Mouse (Mus musculus) layer of hippocampus, adult 2 months (tissue): Measurements from ENCODE around the gene Olfr221. TPM values are rescaled to one million over a fixed set of nuclear protein-coding genes. Genes with fewer than 3 reads are reported as not detected.

Experiments used
- DNase-seq, 2 experiments: peaks; one replicate each; pipeline ENCODE4 v3.0.0; 2022; ENCODE audit warnings: low spot score in 2 of 2
- H3K27ac ChIP-seq: fragments of 200-600 bp; 2 replicates; pipeline ENCODE4 v1.8.1; 2022
- H3K4me3 ChIP-seq: fragments of 200-600 bp; 2 replicates; pipeline ENCODE4 v1.8.1; 2022; ENCODE audit warnings: mild to moderate bottlenecking
- CTCF ChIP-seq: fragments of 200-600 bp; conservative IDR thresholded peaks from 2 replicates; pipeline ENCODE4 v1.8.1; 2022; ENCODE audit warnings: antibody characterized with exemption, mild to moderate bottlenecking, moderate library complexity
- total RNA-seq, 2 experiments: library from RNA; stranded (reverse); gene quantifications; 2 replicates each; pipeline ENCODE4 v1.2.3; 2021

Gene Olfr221
- total RNA-seq, 2 experiments from 2014 or later = not detected

DNA sequence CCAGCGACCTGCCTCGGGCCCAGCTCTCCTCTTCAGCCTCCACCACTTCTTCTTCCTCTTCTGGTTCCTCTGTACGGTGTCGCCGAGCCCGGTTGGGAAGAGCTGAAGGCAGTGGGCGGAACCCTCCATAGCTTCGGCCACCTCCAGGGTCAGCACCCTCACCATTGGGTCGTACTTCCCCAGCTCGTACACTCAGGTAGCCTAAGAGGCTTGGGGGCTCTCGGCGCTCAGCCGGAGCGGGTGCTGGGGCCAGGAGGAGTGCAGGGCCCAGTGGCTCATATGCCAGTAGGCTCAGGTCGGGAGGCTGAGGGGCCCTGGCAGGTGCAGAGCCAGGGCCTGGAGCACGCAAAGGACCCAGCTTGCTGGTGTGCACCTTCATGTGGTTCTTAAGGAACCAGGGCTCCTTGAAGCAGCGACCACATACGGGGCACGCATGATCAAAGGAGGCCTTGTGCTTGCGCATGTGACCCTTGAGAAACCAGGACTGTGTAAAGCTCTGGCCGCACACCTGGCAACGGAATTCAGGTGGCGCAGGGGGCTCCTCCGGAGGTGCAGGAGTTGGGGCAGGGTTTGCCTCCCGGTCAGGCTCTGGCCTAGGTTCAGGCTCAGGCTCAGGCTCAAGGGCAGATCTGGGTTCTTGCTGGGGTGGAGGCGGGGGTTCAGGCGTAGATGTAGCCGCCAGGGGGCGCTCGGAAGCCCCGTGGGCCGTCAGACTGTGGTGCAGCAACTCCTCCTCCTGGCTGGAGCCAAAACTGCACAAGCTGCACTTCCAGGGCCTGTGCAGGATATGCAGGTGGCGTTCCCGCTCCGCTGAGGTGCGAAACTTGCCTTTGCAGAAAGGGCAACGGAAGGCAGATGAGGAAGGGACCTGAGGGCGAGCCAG, 33.7 kb downstream of the Olfr221 start:
- peak overlapping the region; percentile 81 for H3K27ac ChIP-seq
- TF ChIP-seq CTCF = peak; percentile 99
- peak overlapping the region; percentile 41 for H3K4me3 ChIP-seq
- DNase-seq = peak; percentile 87 to 94

DNA sequence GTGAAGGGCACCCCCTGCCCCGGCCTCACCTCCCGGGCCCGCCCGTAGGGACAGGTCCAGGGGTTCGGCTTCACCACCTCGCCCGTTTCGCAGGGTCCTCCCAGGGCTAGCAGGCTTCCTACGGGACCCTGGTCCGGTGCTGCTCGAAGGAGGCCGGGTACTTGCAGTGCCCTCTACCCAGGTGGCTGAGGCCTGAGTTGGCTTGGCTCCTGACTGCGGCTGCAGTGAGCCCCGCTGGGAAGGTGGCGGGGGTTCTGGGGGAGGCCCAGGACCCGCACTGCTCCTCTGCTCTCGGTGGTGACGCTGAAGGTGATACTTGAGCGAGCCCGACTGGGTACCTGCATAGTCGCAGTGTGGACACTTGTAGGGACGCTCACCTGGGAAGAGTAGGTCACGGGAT, 35.5 kb downstream of the Olfr221 start:
- H3K27ac ChIP-seq = no peak overlapping the region
- H3K4me3 ChIP-seq = no peak overlapping the region
- no peak for DNase-seq
- no peak for TF ChIP-seq CTCF

DNA sequence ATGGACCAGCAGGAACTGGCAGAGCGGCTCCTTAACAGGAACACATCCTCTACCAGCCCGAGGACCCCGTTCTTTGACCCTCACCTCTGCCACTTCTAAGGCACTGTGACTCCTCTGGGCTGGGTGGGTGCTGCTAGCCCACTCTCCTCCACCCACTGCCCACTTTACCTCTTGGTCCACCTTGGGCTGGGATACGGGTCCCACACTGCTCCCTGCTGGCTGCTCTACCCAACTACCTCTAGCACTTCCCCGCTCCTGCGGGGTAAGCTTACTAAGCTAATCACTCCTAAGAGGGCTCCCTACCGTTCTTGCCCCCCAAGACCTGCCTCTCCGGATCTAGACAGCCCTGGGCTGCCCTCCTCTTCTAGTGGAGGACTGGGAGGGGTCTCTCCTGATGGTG, 36.0 kb downstream of the Olfr221 start:
- Histone ChIP-seq H3K27ac (no peak overlapping the region), H3K4me3 (no peak overlapping the region)
- peak; percentile 69 for TF ChIP-seq CTCF
- no peak for DNase-seq

DNA sequence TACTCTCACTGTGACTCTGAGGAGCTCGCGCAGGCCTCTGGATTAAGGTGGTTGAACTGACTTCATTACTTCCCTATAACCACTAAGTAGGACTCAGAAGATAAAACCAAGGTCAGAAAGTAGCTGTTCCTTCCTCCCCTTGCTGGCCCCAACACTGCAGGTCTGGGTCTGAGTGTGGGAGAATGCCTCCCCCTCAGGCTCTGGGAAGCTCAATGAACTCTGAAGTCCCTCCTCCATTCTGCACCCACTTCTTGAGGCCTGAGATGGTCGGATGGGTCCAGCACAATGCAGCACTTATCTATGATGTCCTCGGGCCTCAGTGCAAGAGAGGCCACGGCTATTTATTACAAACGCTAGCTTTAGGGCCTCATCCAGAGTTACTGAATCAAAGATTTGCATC, 36.6 kb downstream of the Olfr221 start:
- Histone ChIP-seq H3K27ac (no peak overlapping the region), H3K4me3 (no peak overlapping the region)
- DNase-seq = no peak
- TF ChIP-seq CTCF = no peak

DNA sequence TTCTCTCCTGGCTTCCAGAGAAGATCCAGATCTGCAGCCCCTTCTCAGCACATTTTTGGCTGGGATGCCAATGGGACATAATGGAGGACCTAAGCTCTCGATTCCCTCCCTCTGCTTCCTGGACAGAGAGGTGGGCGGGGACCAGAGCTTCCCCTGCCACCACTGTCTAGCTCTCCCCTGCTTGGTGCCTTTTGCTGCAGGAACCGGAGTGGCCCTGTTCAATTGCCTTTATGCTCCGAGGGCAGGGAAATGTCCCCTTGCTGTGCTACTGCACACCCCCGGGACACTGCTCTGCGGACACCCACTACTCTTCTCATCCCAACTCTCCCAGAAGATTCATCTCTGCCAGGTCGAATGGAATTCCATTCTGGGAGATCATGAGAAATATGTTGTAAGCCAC, 37.1 kb downstream of the Olfr221 start:
- DNase-seq = no peak
- TF ChIP-seq CTCF = no peak
- peak overlapping the region; percentile 93 for H3K27ac ChIP-seq
- H3K4me3 ChIP-seq = no peak overlapping the region

DNA sequence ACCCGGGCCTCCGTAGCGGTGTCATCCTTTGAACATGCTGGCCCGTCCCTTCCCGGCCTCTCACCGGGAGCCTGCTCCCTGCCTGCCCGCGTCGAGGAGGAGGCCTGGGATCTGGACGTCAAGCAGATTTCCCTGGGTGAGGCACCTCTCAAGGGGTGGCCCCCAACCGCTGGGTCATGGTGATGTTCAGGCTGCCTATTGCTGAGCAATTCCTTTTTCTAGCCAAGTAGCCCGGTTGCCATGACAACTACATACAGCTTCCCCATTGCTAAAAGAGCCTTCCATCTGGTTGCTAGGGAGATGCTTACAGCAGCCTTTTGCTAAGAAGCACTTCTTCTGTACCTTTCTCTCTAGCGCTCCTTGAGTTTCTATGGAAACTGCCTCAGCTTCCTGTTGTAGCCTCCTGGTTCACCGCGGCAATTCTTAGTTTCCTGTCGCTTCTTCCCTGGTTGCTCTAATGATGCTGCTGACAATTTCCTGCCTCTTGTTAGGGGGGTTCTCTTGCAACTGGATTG, 38.2 kb downstream of the Olfr221 start:
- peak overlapping the region; percentile 93 for H3K27ac ChIP-seq
- H3K4me3 ChIP-seq = peak overlapping the region; percentile 62
- no peak for TF ChIP-seq CTCF
- DNase-seq = peak; percentile 67 to 90

DNA sequence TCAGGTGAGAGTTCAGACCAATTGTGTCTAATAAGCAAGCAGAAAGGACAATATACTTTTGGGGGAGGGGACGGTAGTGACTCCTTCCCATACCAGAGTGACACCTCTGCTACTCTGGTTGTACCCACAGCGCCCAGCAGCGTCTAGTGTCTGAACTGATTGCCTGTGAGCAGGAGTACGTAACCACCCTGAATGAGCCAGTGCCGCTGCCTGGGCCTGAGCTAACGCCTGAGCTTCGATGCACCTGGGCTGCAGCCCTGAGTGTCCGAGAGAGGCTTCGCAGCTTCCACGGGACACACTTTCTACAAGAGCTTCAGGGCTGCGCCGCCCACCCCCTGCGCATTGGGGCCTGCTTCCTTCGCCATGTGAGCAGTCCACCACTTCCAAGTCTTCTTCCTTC, 44.8 kb downstream of the Olfr221 start:
- no peak for TF ChIP-seq CTCF

DNA sequence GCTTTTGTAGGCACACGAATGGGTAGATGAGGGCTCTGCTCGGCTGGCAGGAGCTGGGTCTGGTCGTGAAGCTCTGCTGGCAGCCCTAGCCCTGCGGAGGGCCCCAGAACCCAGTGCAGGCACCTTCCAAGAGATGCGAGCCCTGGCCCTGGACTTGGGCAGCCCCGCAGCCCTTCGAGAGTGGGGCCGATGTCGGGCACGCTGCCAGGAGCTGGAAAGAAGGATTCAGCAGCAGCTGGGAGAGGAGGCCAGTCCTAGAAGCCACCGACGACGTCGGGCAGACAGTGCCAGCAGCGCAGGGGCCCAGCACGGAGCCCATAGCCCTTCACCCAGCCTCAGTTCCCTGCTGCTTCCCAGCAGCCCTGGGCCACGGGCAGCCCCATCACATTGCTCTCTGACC, 45.4 kb downstream of the Olfr221 start:
- Histone ChIP-seq H3K27ac (no peak overlapping the region), H3K4me3 (no peak overlapping the region)
- TF ChIP-seq CTCF = no peak
- DNase-seq = no peak

More for the DNA sequence above, 44.8 kb downstream of the Olfr221 start:
- no peak overlapping the region for H3K27ac ChIP-seq
- no peak for DNase-seq
- no peak overlapping the region for H3K4me3 ChIP-seq

DNA sequence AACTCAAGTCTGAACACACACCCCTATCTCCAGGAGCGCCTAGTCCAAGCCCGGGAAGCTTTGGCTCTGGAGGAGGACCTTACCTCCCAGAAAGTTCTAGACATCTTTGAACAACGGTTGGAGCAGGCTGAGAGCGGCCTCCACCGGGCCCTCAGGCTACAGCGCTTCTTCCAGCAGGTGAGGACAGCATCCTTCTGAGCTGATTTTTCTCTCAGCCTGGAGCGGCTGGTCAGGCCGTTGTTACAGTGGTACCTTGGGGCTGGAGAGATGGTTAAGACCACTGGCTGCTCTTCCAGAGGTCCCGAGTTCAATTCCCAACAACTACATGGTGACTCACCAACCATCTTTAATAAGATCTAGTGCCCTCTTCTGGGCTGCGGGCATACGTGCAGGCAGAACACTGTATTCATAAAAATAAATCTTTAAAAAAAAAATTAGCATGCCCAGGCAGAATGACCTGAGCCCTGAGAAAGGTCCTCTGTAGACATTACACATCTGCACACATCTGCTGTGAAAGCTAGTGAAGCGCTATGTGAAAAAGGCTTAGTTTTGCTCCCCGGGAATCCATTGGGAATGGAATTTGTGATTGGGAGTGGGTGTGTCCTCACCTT, 45.9 kb downstream of the Olfr221 start:
- peak; percentile 80 for TF ChIP-seq CTCF
- no peak overlapping the region for H3K27ac ChIP-seq
- DNase-seq = no peak
- H3K4me3 ChIP-seq = no peak overlapping the region

DNA sequence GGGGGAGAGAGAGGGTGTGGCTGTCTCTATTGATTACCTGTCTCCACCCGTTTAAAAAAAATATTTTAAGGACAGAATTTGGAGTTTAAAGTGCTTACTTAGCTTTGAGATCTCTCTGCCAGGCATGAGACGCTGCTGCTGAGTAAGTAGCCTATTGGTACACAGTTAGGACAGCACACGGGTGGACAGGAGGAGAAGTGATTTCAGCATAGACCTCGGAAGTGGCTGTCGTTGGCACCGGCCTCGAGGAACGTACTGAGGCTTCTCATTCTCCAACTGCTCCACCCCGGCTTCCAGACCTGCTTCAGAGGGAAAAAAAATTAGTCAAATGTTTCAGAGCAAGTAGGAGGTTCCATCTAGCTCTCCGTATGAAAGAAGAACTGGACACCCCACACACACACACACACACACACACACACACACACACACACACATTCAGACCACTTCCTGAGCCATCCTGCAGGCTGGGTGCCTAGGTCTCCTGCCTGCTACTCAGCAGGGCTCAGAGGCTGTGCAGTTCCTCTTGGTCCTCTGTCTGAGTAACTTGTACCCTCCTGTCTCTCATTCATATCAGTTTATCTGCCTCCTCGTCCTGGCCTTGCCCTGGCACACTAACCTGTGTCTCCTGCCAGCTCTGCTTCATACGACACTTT, 46.9 kb downstream of the Olfr221 start:
- Histone ChIP-seq H3K4me3 (no peak overlapping the region), H3K27ac (no peak overlapping the region)
- TF ChIP-seq CTCF = no peak
- DNase-seq = no peak

DNA sequence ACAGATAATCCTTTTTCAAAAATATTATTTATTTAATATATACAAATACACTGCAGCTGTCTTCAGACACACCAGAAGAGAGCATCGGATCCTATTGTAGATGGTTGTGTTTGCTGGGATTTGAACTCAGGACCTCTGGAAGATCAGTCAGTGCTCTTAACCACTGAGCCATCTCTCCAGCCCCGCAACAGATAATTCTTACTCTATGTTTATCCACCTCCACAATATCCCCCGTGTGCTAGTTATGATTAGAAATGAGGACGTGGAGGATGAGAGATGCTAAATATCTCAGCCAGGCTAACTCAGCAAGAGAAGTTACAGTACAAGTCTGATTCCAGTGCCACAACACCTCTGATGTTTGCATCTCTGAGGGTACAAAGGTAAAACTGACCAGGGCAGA, 47.8 kb downstream of the Olfr221 start:
- no peak overlapping the region for H3K4me3 ChIP-seq
- no peak for TF ChIP-seq CTCF
- DNase-seq = no peak
- no peak overlapping the region for H3K27ac ChIP-seq

DNA sequence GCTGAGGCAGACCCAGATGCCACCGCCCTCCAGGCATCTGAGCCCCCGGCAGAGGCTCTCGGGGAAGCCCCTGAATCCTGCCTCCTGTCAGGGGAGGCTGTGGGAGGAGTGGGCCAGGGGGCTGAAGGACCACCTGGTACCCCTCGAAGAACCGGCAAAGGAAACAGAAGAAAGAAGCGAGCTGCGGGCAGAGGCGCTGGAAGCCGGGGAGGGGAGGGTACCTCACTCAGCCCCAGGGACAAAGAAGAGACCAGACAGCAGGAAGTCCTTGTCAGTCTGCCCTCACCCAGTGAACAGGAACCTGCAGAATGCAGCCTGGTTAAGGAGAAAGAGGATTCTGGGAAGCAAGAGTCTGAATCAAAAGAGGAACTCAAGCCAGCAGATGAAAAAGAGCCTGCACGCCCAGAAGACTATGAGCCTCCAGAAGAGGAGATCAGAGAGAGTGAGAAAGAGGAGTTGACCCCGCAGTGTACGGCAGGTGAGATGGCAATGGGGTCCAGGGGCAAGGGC, 52.7 kb downstream of the Olfr221 start:
- H3K4me3 ChIP-seq = no peak overlapping the region
- no peak for DNase-seq
- no peak for TF ChIP-seq CTCF
- peak overlapping the region; percentile 18; the same call in 1 of the 2 replicates for H3K27ac ChIP-seq

DNA sequence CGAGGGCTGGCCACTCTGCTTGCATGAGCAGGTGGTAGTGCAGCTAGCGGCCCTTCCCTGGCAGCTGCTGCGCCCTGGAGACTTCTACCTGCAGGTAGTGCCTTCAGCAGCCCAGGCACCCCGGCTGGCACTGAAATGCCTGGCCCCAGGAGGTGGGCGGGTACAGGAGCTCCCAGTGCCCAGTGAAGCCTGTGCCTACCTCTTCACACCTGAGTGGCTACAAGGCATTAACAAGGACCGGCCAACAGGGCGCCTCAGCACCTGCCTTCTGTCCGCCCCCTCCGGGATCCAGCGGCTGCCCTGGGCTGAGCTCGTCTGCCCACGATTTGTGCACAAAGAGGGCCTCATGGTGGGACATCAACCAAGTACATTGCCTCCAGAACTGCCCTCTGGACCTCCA, 53.5 kb downstream of the Olfr221 start:
- no peak for DNase-seq
- Histone ChIP-seq H3K4me3 (no peak overlapping the region), H3K27ac (peak overlapping the region; percentile 18; the same call in 1 of the 2 replicates)
- TF ChIP-seq CTCF = no peak
